Mouse (Mus musculus) liver, adult (tissue): ENCODE results near the gene Abhd17a.
A peak's percentile ranks its signal among the peaks of the same experiment; 100 is the strongest.

Experiments used
- GATA4 ChIP-seq: IDR thresholded peaks from 2 replicates; pipeline ENCODE4 v1.6.1; 2014; ENCODE audit warnings: mild to moderate bottlenecking, low read length; ENCODE audit not compliant: insufficient replicate concordance

Gene Abhd17a

GRCm38 (mm10) chr10:80589879-80590854 is at the start of gene Abhd17a:
TSS of gene Abhd17a (minus strand) at chr10:80590341.
- TF ChIP-seq GATA4 = no peak; the same call in 1 of the 2 replicates

GRCm38 (mm10) chr10:80635345-80635744 is 45.2 kb upstream of the Abhd17a start:
- no peak for TF ChIP-seq GATA4

GRCm38 (mm10) chr10:80628925-80629324 is 38.8 kb upstream of the Abhd17a start:
- no peak for TF ChIP-seq GATA4

- no peak for TF ChIP-seq GATA4
Measured at GRCm38 (mm10) chr10:80627685-80628084, 37.5 kb upstream of the Abhd17a start.

GRCm38 (mm10) chr10:80625764-80626163 is 35.6 kb upstream of the Abhd17a start:
- no peak for TF ChIP-seq GATA4

GRCm38 (mm10) chr10:80623457-80624191 is 33.5 kb upstream of the Abhd17a start:
- no peak for TF ChIP-seq GATA4

- no peak for TF ChIP-seq GATA4
Measured at GRCm38 (mm10) chr10:80622661-80623456, 32.7 kb upstream of the Abhd17a start, which contains the start of gene Csnk1g2. TSS of gene Csnk1g2 (plus strand) at chr10:80622838.

- TF ChIP-seq GATA4 = peak; percentile 44; the same call in 1 of the 2 replicates
Measured at GRCm38 (mm10) chr10:80621940-80622660, 32.0 kb upstream of the Abhd17a start.

- TF ChIP-seq GATA4 = no peak
Measured at GRCm38 (mm10) chr10:80621690-80621939, 31.5 kb upstream of the Abhd17a start.

- TF ChIP-seq GATA4 = no peak
Measured at GRCm38 (mm10) chr10:80620796-80621689, 30.9 kb upstream of the Abhd17a start.

- TF ChIP-seq GATA4 = no peak
Measured at GRCm38 (mm10) chr10:80620365-80620764, 30.2 kb upstream of the Abhd17a start.

GRCm38 (mm10) chr10:80619465-80620244 is 29.5 kb upstream of the Abhd17a start:
- no peak for TF ChIP-seq GATA4

- TF ChIP-seq GATA4 = peak; percentile 59; the same call in 1 of the 2 replicates
Measured at GRCm38 (mm10) chr10:80618181-80618580, 28.0 kb upstream of the Abhd17a start.

GRCm38 (mm10) chr10:80614351-80614750 is 24.2 kb upstream of the Abhd17a start:
- TF ChIP-seq GATA4 = no peak
